Mouse (Mus musculus) urinary bladder, adult 2 months (tissue): ENCODE data around the gene Stmn1. TPM values are rescaled to one million over a fixed set of nuclear protein-coding genes. Genes with fewer than 3 reads are reported as not detected.

Source experiments
- DNase-seq: peaks from one replicate; pipeline ENCODE4 v3.0.0; 2022; ENCODE audit warnings: low spot score
- polyA plus RNA-seq: library from polyadenylated mRNA; depleted of rRNA; stranded (reverse); fragments of >200 nt; gene quantifications from 2 replicates; pipeline ENCODE4 v1.2.3, GENCODE M21; 2012

Gene Stmn1
- polyA plus RNA-seq, 1 experiment, result 67.0 TPM

- no peak for DNase-seq
Observed at GRCm38 (mm10) chr4:134457130-134457825, 10.8 kb upstream of the Stmn1 start.

- no peak for DNase-seq
Observed at GRCm38 (mm10) chr4:134458856-134459255, 9.3 kb upstream of the Stmn1 start.

- no peak for DNase-seq
Observed at GRCm38 (mm10) chr4:134460277-134460676, 7.8 kb upstream of the Stmn1 start.

- no peak for DNase-seq
Observed at GRCm38 (mm10) chr4:134461252-134461651, 6.9 kb upstream of the Stmn1 start.

GRCm38 (mm10) chr4:134465789-134466188 lies 2.3 kb upstream of the Stmn1 start:
- no peak for DNase-seq

- no peak for DNase-seq
Observed at GRCm38 (mm10) chr4:134466381-134467262, 1.5 kb upstream of the Stmn1 start.

- no peak for DNase-seq
Observed at GRCm38 (mm10) chr4:134467435-134468214, 495 bp upstream of the Stmn1 start.

GRCm38 (mm10) chr4:134468578-134469266 lies 602 bp downstream of the Stmn1 start:
- peak; percentile 82 for DNase-seq

- DNase-seq, result no peak
Observed at GRCm38 (mm10) chr4:134469341-134469796, 1.2 kb downstream of the Stmn1 start.

- DNase-seq, result no peak
Observed at GRCm38 (mm10) chr4:134469985-134470384, 1.9 kb downstream of the Stmn1 start.

- no peak for DNase-seq
Observed at GRCm38 (mm10) chr4:134471469-134471868, 3.3 kb downstream of the Stmn1 start.

GRCm38 (mm10) chr4:134473764-134474163 lies 5.6 kb downstream of the Stmn1 start:
- no peak for DNase-seq

- DNase-seq, result no peak
Observed at GRCm38 (mm10) chr4:134474240-134474639, 6.1 kb downstream of the Stmn1 start.

- DNase-seq, result no peak
Observed at GRCm38 (mm10) chr4:134476899-134477298, 8.8 kb downstream of the Stmn1 start.

- peak; percentile 91 for DNase-seq
Observed at GRCm38 (mm10) chr4:134478031-134478430, 9.9 kb downstream of the Stmn1 start.

- no peak for DNase-seq
Observed at GRCm38 (mm10) chr4:134479839-134480238, 11.7 kb downstream of the Stmn1 start.

- DNase-seq, result no peak
Observed at GRCm38 (mm10) chr4:134480864-134481263, 12.7 kb downstream of the Stmn1 start.

- no peak for DNase-seq
Observed at GRCm38 (mm10) chr4:134481270-134481669, 13.2 kb downstream of the Stmn1 start.

- DNase-seq, result no peak
Observed at GRCm38 (mm10) chr4:134482442-134482841, 14.3 kb downstream of the Stmn1 start.

GRCm38 (mm10) chr4:134483078-134483688 lies 15.1 kb downstream of the Stmn1 start:
- DNase-seq, result no peak

- no peak for DNase-seq
Observed at GRCm38 (mm10) chr4:134483696-134484095, 15.6 kb downstream of the Stmn1 start.
